Mouse (Mus musculus): Measurements from ENCODE around the gene Rasa3.

Rasa3 gene

GRCm38 (mm10) chr8:13647591-13647990 lies 29.8 kb downstream of the Rasa3 start:
- no peak for DNase-seq

- no peak for DNase-seq
Measured at GRCm38 (mm10) chr8:13644932-13645676, 32.3 kb downstream of the Rasa3 start.

GRCm38 (mm10) chr8:13644155-13644554 lies 33.2 kb downstream of the Rasa3 start:
- no peak for DNase-seq

- no peak for DNase-seq
Measured at GRCm38 (mm10) chr8:13642659-13643181, 34.7 kb downstream of the Rasa3 start.

GRCm38 (mm10) chr8:13641206-13641605 lies 36.2 kb downstream of the Rasa3 start:
- no peak for DNase-seq

GRCm38 (mm10) chr8:13640452-13640883 lies 36.9 kb downstream of the Rasa3 start:
- no peak for DNase-seq

DNA sequence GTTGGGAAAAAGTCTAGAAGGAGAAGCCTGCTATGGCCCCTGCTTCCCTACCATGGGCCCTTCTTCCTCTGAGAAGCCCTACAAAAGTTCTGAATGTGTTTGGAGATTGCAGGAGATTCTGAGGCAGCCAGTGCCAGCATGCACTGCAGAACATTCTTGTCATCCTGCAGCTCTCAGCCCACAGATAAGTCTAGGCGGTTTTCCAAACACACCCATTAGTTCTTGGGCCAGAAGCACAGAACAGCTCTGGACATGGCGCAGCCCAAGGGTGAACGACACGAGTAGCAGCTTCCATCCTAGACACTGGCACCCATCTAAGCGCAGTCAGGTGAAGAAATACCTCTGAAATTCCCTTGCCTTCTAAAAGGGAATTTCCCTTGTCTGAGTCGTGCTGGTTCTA lies 44.3 kb downstream of the Rasa3 start:
- no peak for DNase-seq

DNA sequence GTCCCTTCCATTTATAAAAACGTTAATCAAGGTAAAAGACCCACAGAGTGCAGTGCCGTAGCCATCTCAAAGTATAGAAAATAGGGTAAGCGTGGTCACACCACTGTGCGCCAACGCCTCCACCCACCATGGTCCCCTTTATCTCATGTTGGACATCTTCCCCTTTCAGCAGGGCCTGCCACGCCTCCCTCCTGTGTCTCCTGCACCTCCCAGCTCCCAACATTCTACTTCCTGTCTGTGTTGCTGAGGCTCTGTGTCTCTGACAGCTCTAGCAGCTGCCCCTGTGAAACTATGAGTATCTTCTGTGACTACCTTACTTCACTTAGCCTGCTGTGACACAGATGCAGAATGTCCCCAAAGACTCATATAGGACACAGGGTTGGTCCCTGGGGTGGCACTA lies 45.1 kb downstream of the Rasa3 start:
- no peak for DNase-seq

- no peak for DNase-seq
Measured at GRCm38 (mm10) chr8:13630754-13631153, 46.6 kb downstream of the Rasa3 start.

GRCm38 (mm10) chr8:13630171-13630570 lies 47.2 kb downstream of the Rasa3 start:
- DNase-seq: no peak

- DNase-seq: no peak
Measured at GRCm38 (mm10) chr8:13629351-13630090, 47.9 kb downstream of the Rasa3 start.

DNA sequence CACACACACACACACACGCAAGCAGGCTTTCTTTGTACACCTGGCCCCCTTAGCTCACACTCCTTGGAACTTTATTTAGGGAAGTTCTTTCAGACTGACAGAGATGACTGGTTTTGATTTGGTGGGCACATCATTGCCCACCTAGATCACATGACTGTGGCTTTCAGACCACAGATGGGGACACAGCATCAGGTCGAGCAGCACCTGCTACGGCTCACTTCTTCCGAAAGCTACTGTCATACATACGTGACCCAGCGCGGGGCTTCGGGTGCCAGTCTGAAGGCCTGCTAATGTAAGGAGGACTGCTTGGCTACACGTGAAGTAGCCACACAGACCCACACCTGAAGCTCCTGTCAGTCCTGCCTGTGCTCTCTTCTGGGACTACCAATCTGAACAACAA lies 49.3 kb downstream of the Rasa3 start:
- no peak for DNase-seq

GRCm38 (mm10) chr8:13627591-13627990 lies 49.8 kb downstream of the Rasa3 start:
- no peak for DNase-seq

- no peak for DNase-seq
Measured at GRCm38 (mm10) chr8:13626114-13626513, 51.3 kb downstream of the Rasa3 start.

DNA sequence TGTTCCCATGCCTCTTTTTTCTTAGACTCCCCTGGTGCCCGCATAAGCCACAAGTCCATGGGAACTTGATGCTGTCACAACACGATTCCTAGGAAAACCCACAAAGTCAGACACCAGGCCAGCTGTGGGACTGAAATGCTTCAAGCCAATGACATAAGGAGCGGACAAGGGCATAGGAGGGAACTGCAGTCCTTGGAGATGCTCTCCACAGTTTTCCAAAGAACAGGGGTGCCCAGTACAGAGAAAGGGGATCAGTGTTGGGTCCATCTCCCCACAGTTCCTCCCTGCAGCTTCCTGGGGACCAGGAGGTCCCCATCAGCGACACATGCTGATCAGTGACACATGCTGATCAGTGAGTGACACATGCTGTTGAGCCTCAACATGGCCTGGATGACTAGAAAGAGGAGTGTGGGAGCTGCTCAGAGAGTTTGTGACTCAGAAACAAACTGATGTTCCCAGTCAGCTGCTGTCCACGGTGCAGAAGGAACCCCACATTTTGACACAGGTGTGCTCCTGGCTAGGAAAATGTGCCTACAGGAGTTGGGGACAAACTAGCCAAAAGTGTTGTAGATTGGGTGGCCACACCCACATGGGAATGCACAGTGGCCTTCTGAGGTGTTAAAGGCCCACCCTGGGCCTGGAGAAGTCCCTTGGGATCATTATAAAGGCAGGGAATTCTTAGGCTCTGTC lies 52.0 kb downstream of the Rasa3 start:
- DNase-seq: no peak

DNA sequence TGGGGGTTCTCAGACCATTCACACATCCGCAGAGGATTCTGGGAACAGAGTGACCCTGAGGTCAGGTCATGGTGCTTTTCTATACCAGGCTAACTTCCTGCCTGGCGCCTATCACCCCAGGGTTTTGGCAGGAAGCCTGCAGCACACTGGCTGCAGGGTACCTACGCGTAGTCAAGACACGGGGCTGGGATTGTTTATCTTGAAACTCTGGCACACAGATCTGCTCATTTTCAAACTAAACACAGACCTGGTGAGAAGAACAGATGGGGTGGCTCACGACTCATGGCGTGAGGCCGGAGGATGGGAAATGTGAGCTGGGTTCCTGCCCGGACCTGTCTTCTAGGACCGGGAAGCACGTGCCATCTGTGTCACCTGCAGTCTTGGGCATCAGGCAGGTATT lies 52.5 kb downstream of the Rasa3 start:
- DNase-seq: peak; percentile 94

GRCm38 (mm10) chr8:13623911-13624421 lies 53.4 kb downstream of the Rasa3 start:
- DNase-seq: no peak

- no peak for DNase-seq
Measured at GRCm38 (mm10) chr8:13623038-13623750, 54.2 kb downstream of the Rasa3 start.

DNA sequence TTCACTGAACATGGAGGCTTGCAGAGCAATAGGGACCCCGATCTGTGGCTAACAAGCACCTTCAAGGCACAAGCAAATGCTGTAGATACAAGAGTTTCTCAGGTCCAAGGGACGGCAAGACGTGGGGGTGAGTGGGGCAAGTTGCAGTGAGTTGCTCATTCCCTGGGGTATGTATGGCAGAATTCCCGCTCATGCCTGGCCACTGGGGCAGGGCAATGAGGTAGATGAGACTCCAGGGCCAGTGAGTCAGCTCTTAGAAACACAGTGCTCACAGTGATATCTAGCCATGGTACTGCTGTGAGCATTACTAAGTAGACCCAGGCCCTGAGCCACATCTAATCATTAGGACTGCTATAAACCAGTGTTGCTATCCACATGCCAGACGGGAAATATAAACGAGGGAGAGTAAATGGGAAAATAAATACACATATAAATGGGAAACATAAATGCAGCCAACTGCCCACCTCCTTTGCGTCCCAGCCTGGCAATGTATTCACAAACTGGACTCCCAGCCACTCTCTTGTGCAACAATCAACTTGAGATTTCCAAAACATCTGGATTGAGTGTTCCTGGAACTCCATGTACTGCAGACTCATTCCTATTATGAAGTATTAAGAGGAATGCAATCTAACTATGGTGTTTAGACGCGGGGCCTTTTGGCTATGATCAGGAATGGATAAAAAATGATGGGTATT lies 57.0 kb downstream of the Rasa3 start:
- DNase-seq: no peak

DNA sequence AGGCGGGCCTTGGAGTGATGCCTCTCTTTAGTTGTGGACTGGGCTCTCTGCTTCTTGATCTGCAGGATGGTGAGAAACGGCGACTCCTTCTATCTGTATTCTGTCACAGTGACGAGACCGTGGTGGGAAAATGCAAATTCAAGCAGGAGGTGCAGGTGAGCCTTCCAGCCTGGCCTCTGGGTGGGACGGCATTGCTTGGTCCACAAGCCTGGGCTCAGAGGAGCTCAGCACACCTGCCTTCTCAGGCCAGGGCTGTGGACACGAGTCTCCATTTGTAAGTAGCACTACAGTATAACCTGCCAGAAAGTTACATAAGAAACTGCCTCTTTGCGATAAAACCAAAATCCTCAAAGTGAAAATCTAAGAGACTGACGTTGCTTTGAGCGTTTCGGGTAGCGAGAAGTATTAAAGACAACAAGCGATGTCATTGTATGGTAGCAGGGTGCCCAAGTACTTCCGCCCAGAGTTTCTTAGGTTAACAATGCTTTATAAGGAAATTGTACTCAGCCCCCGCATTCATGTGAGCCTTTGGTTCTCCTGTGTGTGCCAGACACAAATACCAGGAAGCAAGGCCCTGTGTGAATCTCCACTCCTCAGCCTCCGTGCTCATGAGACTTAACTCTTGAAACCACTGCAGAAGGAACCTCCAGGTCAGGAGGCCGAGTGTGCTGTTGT lies 60.4 kb downstream of the Rasa3 start:
- DNase-seq: no peak

GRCm38 (mm10) chr8:13614924-13615391 lies 62.4 kb downstream of the Rasa3 start:
- no peak for DNase-seq
